Mouse (Mus musculus) CH12.LX (cell line): ENCODE measurements around the gene Slc9a3r1.

Experiments
- CTCF ChIP-seq, 2 experiments: IDR thresholded peaks in 1 of 2; conservative IDR thresholded peaks in 1 of 2; 2 replicates each; pipeline ENCODE4 v1.5.1; 2011 to 2012; ENCODE audit warnings: low read depth in 2 of 2, low read length in 2 of 2, improper control_type of control experiment in 1 of 2, inconsistent platforms in 1 of 2, mild to moderate bottlenecking in 1 of 2, moderate library complexity in 1 of 2
- EP300 ChIP-seq: IDR thresholded peaks from 2 replicates; pipeline ENCODE4 v1.6.1; 2011; ENCODE audit warnings: low read length, improper control_type of control experiment
- POLR2A ChIP-seq: IDR thresholded peaks from 2 replicates; pipeline ENCODE4 v1.6.1; 2011; ENCODE audit warnings: low read depth, mild to moderate bottlenecking, improper control_type of control experiment, low read length
- USF1 ChIP-seq: IDR thresholded peaks from 2 replicates; pipeline ENCODE4 v1.6.1; 2014; ENCODE audit warnings: low read depth, mild to moderate bottlenecking, inconsistent platforms, low read length, improper control_type of control experiment

- TF ChIP-seq EP300 (no peak), CTCF (conservative IDR thresholded peaks at IDR 0.05 in 1 of 2, IDR thresholded peaks at IDR 0.05 in 1 of 2; ENCODE audit: low read depth in 2 of 2, low read length in 2 of 2) (no peak), POLR2A (no peak), USF1 (no peak)
Observed at GRCm38 (mm10) chr11:115212116-115212515, 49.0 kb downstream of the Slc9a3r1 start.
